ENCODE assay signal across 10 mouse cellular contexts in the genomic region with DNA sequence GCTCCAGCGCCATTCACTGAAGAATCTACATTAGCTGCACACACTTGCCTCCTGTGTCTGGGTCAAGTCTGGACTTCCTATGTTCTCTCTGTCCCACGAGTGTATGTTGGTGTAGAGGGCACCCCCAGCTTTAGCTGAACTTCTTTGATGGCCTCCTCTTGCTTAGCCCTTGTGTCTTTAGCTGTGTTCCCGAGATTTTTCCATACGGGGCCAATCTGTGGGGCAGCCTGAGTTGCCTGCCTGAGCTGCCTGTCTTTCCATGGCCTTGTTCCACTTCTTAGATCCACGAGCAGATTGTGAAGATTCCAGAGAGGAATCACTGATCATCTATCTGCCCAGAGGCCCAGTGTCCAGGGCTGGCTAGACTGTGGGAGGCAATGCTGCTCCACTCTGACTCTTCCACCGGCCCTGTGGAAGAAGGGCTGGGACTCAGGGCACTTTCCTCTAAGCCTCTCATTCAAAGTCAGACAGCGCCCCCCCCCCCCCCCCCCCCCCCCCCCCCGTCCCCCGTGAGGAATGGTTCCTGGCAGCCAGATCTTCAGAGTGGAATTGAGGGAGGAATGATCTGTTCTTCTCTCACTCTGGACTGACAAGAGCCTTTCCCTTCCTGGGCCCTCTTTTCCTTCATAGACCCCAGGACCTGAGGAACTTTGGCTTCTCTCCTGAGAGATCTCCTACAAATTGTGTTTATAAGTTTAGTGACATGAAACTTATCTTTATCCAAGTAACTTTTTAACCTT. TPM values are rescaled to one million over a fixed set of nuclear protein-coding genes. Genes with fewer than 3 reads are reported as not detected.
A peak's percentile ranks its signal among the peaks of the same experiment; 100 is the strongest.
DNase-seq lines count a peak whose midpoint lies in the region; ATAC-seq lines count a peak whose summit lies in the region.
"Had no signal": no experiment of that assay in that cellular context is flagged by ENCODE, and none has a peak within 500 bp of the region (broad histone marks: within the 10 kb centered on the region; RNA-seq: fewer than 3 reads in every experiment).

No protein-coding gene starts in this region.

- H3K36me3 ChIP-seq in lung, embryonic 16.5 days (ENCODE audit: control insufficient read depth, insufficient read depth, low read length): no peaks in the 10 kb centered on the region
- no peaks in the 10 kb centered on the region for H3K36me3 ChIP-seq in heart, embryonic 15.5 days
- no peaks in the 10 kb centered on the region for H3K36me3 ChIP-seq in limb, embryonic 15.5 days
- H3K36me3 ChIP-seq in stomach, embryonic 15.5 days: no peaks in the 10 kb centered on the region

- intact Hi-C loops in left cerebral cortex, postnatal 10 days (cut with DNase I): no loop called here

- peak overlapping the region; percentile 37; the same call in 1 of the 2 replicates for H3K4me2 ChIP-seq in lung, embryonic 16.5 days (ENCODE audit: low read depth, low read length)
- 0 out of 2 replicates have a peak overlapping the region, but pooled peaks have one; percentile 25 for H3K4me2 ChIP-seq in heart, embryonic 15.5 days
- H3K4me2 ChIP-seq in limb, embryonic 15.5 days: 0 out of 2 replicates have a peak overlapping the region, but pooled peaks have one; percentile 17
- peak overlapping the region; percentile 27; the same call in 1 of the 2 replicates for H3K4me2 ChIP-seq in stomach, embryonic 15.5 days

- H3K27me3 ChIP-seq in lung, embryonic 16.5 days (ENCODE audit: control insufficient read depth, insufficient read depth, low read depth, low read length): no peaks in the 10 kb centered on the region
- no peaks in the 10 kb centered on the region for H3K27me3 ChIP-seq in heart, embryonic 15.5 days
- H3K27me3 ChIP-seq in limb, embryonic 15.5 days: no peaks in the 10 kb centered on the region
- H3K27me3 ChIP-seq in stomach, embryonic 15.5 days (replicated peaks): no peaks in the 10 kb centered on the region

- peak; percentile 62 for ATAC-seq in lung, embryonic 16.5 days (ENCODE audit: low read depth)
- ATAC-seq in heart, embryonic 15.5 days (replicated peaks; ENCODE audit: insufficient number of reproducible peaks, insufficient read depth, low FRiP score, low read depth): no peak; the same call in 1 of the 2 replicates
- no peak for ATAC-seq in limb, embryonic 15.5 days (ENCODE audit: insufficient number of reproducible peaks, low FRiP score, low TSS enrichment, low read depth)
- no peak for ATAC-seq in stomach, embryonic 15.5 days (ENCODE audit: insufficient read depth, low FRiP score, low read depth)

- no peak for DNase-seq in lung, postnatal 14 days
- no peak for DNase-seq in layer of hippocampus, postnatal 10 days (ENCODE audit: low spot score in 2 of 2)
- no peak for DNase-seq in adrenal gland, postnatal 4 days (ENCODE audit: low spot score in 2 of 2)
- DNase-seq in left cerebral cortex, postnatal 10 days (ENCODE audit: extremely low spot score in 1 of 2, low spot score in 2 of 2): no peak
- DNase-seq: thymus, postnatal 36 days had no signal

- H3K27ac ChIP-seq in lung, embryonic 16.5 days (ENCODE audit: low read length): peak overlapping the region; percentile 96
- H3K27ac ChIP-seq in heart, embryonic 15.5 days: peak overlapping the region; percentile 85
- H3K27ac ChIP-seq in limb, embryonic 15.5 days: peak overlapping the region; percentile 88
- H3K27ac ChIP-seq in stomach, embryonic 15.5 days: peak overlapping the region; percentile 98

- peaks cover 8% of the 10 kb centered on the region for H3K4me1 ChIP-seq in lung, embryonic 16.5 days (replicated peaks; ENCODE audit: control insufficient read depth, insufficient read depth, low read length)
- H3K4me1 ChIP-seq in heart, embryonic 15.5 days (replicated peaks): peaks cover 7% of the 10 kb centered on the region
- peaks cover 20% of the 10 kb centered on the region for H3K4me1 ChIP-seq in limb, embryonic 15.5 days
- peaks cover 20% of the 10 kb centered on the region; the same call in 1 of the 2 replicates for H3K4me1 ChIP-seq in stomach, embryonic 15.5 days

- peak overlapping the region; percentile 9; the same call in 1 of the 2 replicates for H3K4me3 ChIP-seq in lung, embryonic 16.5 days (ENCODE audit: low read length)
- no peak overlapping the region for H3K4me3 ChIP-seq in heart, embryonic 15.5 days
- H3K4me3 ChIP-seq in limb, embryonic 15.5 days: no peak overlapping the region
- no peak overlapping the region for H3K4me3 ChIP-seq in stomach, embryonic 15.5 days (replicated peaks)

- 27% methylated on average over 6 of the region's 9 CpGs for WGBS in lung, embryonic 16.5 days
- WGBS in heart, embryonic 15.5 days: 35% methylated on average over 7 of the region's 9 CpGs
- 22% methylated on average over 6 of the region's 9 CpGs for WGBS in limb, embryonic 15.5 days
- 20% methylated on average over 6 of the region's 9 CpGs for WGBS in stomach, embryonic 15.5 days

- H3K9ac ChIP-seq in lung, embryonic 16.5 days (ENCODE audit: low read length): no peak overlapping the region; the same call in 1 of the 2 replicates
- H3K9ac ChIP-seq in heart, embryonic 15.5 days: no peak overlapping the region; the same call in 1 of the 2 replicates
- no peak overlapping the region for H3K9ac ChIP-seq in limb, embryonic 15.5 days
- 0 out of 2 replicates have a peak overlapping the region, but pooled peaks have one; percentile 6 for H3K9ac ChIP-seq in stomach, embryonic 15.5 days

- H3K9me3 ChIP-seq in lung, embryonic 16.5 days (ENCODE audit: control insufficient read depth, low read length): no peaks in the 10 kb centered on the region
- no peaks in the 10 kb centered on the region for H3K9me3 ChIP-seq in heart, embryonic 15.5 days (replicated peaks)
- no peaks in the 10 kb centered on the region for H3K9me3 ChIP-seq in limb, embryonic 15.5 days
- no peaks in the 10 kb centered on the region for H3K9me3 ChIP-seq in stomach, embryonic 15.5 days

RNA-seq across cellular contexts. Expression of gene Gm17387, which starts 12.1 kb away (rescaled TPM):
- not detected in 2 replicates for polyA plus RNA-seq in lung, embryonic 16.5 days (2015; fragmentation: Nextera tagmentation; extraction: Ambion mirVana)
- not detected in 2 replicates for polyA plus RNA-seq in heart, embryonic 15.5 days (2015; fragmentation: Nextera tagmentation; extraction: Ambion mirVana)
- not detected in 2 replicates for polyA plus RNA-seq in limb, embryonic 15.5 days (2015; fragmentation: Nextera tagmentation; extraction: Ambion mirVana)
- polyA plus RNA-seq in stomach, embryonic 15.5 days (2015; fragmentation: Nextera tagmentation; extraction: Ambion mirVana): not detected in 2 replicates
- not detected for total RNA-seq in layer of hippocampus, postnatal 10 days (2021)
- total RNA-seq in adrenal gland, postnatal 4 days (2021): not detected
- total RNA-seq in left cerebral cortex, postnatal 10 days (2021): not detected
- total RNA-seq: gastrocnemius, postnatal 25 days had no signal

RNA-seq across cellular contexts. Expression of gene B4galnt4, which starts 19.9 kb away (rescaled TPM):
- 3.2 and 3.8 TPM in 2 replicates for polyA plus RNA-seq in lung, embryonic 16.5 days (2015; fragmentation: Nextera tagmentation; extraction: Ambion mirVana)
- 1.0 and 2.0 TPM in 2 replicates for polyA plus RNA-seq in heart, embryonic 15.5 days (2015; fragmentation: Nextera tagmentation; extraction: Ambion mirVana)
- polyA plus RNA-seq in limb, embryonic 15.5 days (2015; fragmentation: Nextera tagmentation; extraction: Ambion mirVana): 9.9 and 12.1 TPM in 2 replicates
- polyA plus RNA-seq in stomach, embryonic 15.5 days (2015; fragmentation: Nextera tagmentation; extraction: Ambion mirVana): 7.0 and 9.2 TPM in 2 replicates
- total RNA-seq in layer of hippocampus, postnatal 10 days (2021): 100 to 1,000 TPM; 103 to 123 TPM
- total RNA-seq in adrenal gland, postnatal 4 days (2021): 10 to 100 TPM in 1 of 2 experiments, 1 to 10 TPM in 1; 7.0 to 11.3 TPM
- total RNA-seq in left cerebral cortex, postnatal 10 days (2021): 100 to 1,000 TPM; 107 to 110 TPM
- total RNA-seq: gastrocnemius, postnatal 25 days had no signal

RNA-seq across cellular contexts. Expression of gene Ifitm6, which starts 23.3 kb away (rescaled TPM):
- polyA plus RNA-seq in lung, embryonic 16.5 days (2015; fragmentation: Nextera tagmentation; extraction: Ambion mirVana): 1.5 and 1.8 TPM in 2 replicates
- polyA plus RNA-seq in heart, embryonic 15.5 days (2015; fragmentation: Nextera tagmentation; extraction: Ambion mirVana): 0.53 and 1.4 TPM in 2 replicates
- polyA plus RNA-seq in limb, embryonic 15.5 days (2015; fragmentation: Nextera tagmentation; extraction: Ambion mirVana): 1.0 and 1.3 TPM in 2 replicates
- polyA plus RNA-seq in stomach, embryonic 15.5 days (2015; fragmentation: Nextera tagmentation; extraction: Ambion mirVana): 7.6 and 8.1 TPM in 2 replicates
- total RNA-seq in layer of hippocampus, postnatal 10 days (2021): not detected
- total RNA-seq in adrenal gland, postnatal 4 days (2021): 1 to 10 TPM; 2.1 to 4.5 TPM
- total RNA-seq in left cerebral cortex, postnatal 10 days (2021): not detected
- total RNA-seq: gastrocnemius, postnatal 25 days had no signal

RNA-seq across cellular contexts. Expression of gene Ifitm3, which starts 30.5 kb away (rescaled TPM):
- 262 and 316 TPM in 2 replicates for polyA plus RNA-seq in lung, embryonic 16.5 days (2015; fragmentation: Nextera tagmentation; extraction: Ambion mirVana)
- 103 and 212 TPM in 2 replicates for polyA plus RNA-seq in heart, embryonic 15.5 days (2015; fragmentation: Nextera tagmentation; extraction: Ambion mirVana)
- 217 and 218 TPM in 2 replicates for polyA plus RNA-seq in limb, embryonic 15.5 days (2015; fragmentation: Nextera tagmentation; extraction: Ambion mirVana)
- polyA plus RNA-seq in stomach, embryonic 15.5 days (2015; fragmentation: Nextera tagmentation; extraction: Ambion mirVana): 368 and 413 TPM in 2 replicates
- total RNA-seq in layer of hippocampus, postnatal 10 days (2021): 10 to 100 TPM; 13.0 TPM
- 100 to 1,000 TPM; 109 to 115 TPM for total RNA-seq in adrenal gland, postnatal 4 days (2021)
- total RNA-seq in left cerebral cortex, postnatal 10 days (2021): 1 to 10 TPM; 7.8 to 8.6 TPM

RNA-seq across cellular contexts. Expression of gene Pkp3, which starts 37.0 kb away (rescaled TPM):
- polyA plus RNA-seq in lung, embryonic 16.5 days (2015; fragmentation: Nextera tagmentation; extraction: Ambion mirVana): 16.6 and 18.5 TPM in 2 replicates
- polyA plus RNA-seq in heart, embryonic 15.5 days (2015; fragmentation: Nextera tagmentation; extraction: Ambion mirVana): 0.97 and 5.9 TPM in 2 replicates
- polyA plus RNA-seq in limb, embryonic 15.5 days (2015; fragmentation: Nextera tagmentation; extraction: Ambion mirVana): 150 and 151 TPM in 2 replicates
- 38.4 and 47.2 TPM in 2 replicates for polyA plus RNA-seq in stomach, embryonic 15.5 days (2015; fragmentation: Nextera tagmentation; extraction: Ambion mirVana)
- total RNA-seq in layer of hippocampus, postnatal 10 days (2021): not detected
- total RNA-seq in adrenal gland, postnatal 4 days (2021): 1 to 10 TPM; 1.6 to 2.2 TPM
- total RNA-seq in left cerebral cortex, postnatal 10 days (2021): not detected
